Mouse (Mus musculus) MEL (cell line): ENCODE measurements around the gene Aco2.

Experiments used
- CTCF ChIP-seq, 3 experiments: IDR thresholded peaks in 2 of 3; conservative IDR thresholded peaks in 1 of 3; 2 replicates each; pipeline ENCODE4 v1.5.1; 2011 to 2012; ENCODE audit warnings: low read length in 3 of 3, low read depth in 2 of 3, mild to moderate bottlenecking in 2 of 3, improper control_type of control experiment in 1 of 3, inconsistent platforms in 1 of 3, mixed read lengths in 1 of 3, moderate library complexity in 1 of 3; ENCODE audit not compliant: control insufficient read depth in 1 of 3, insufficient read depth in 1 of 3, poor library complexity in 1 of 3, severe bottlenecking in 1 of 3
- E2F4 ChIP-seq: IDR thresholded peaks from 2 replicates; pipeline ENCODE4 v1.6.1; 2011; ENCODE audit warnings: low read depth, low read length, improper control_type of control experiment, borderline replicate concordance
- GATA1 ChIP-seq: IDR thresholded peaks from 2 replicates; pipeline ENCODE4 v1.6.1; 2011; ENCODE audit warnings: low read depth, low read length, improper control_type of control experiment
- MXI1 ChIP-seq: IDR thresholded peaks from 2 replicates; pipeline ENCODE4 v1.6.1; 2011; ENCODE audit warnings: mild to moderate bottlenecking, low read depth, low read length, improper control_type of control experiment
- POLR2AphosphoS2 ChIP-seq: IDR thresholded peaks from 2 replicates; pipeline ENCODE4 v1.6.1; 2011; ENCODE audit warnings: low read length, improper control_type of control experiment
- POLR2AphosphoS5 ChIP-seq: IDR thresholded peaks from 2 replicates; pipeline ENCODE4 v1.6.1; 2012; ENCODE audit warnings: low read depth, borderline replicate concordance, mild to moderate bottlenecking, inconsistent platforms, low read length, moderate library complexity, mixed read lengths
- SMC3 ChIP-seq: IDR thresholded peaks from 2 replicates; pipeline ENCODE4 v1.6.1; 2011; ENCODE audit warnings: low read depth, low read length, improper control_type of control experiment
- USF1 ChIP-seq: IDR thresholded peaks from 2 replicates; pipeline ENCODE4 v1.6.1; 2014; ENCODE audit warnings: low read depth, mild to moderate bottlenecking, inconsistent platforms, low read length, improper control_type of control experiment, moderate library complexity

- TF ChIP-seq POLR2AphosphoS5 (no peak), CTCF (IDR thresholded peaks at IDR 0.05 in 2 of 3, conservative IDR thresholded peaks at IDR 0.05 in 1 of 3; ENCODE audit: control insufficient read depth in 1 of 3, insufficient read depth in 1 of 3, low read depth in 2 of 3, low read length in 3 of 3, poor library complexity in 1 of 3, severe bottlenecking in 1 of 3) (no peak), USF1 (no peak), POLR2AphosphoS2 (no peak), MXI1 (no peak), E2F4 (no peak), GATA1 (no peak), SMC3 (no peak)
Observed at GRCm38 (mm10) chr15:81852411-81853000, 19.6 kb upstream of the Aco2 start.
